Mouse (Mus musculus) megakaryocyte-erythroid progenitor cell, adult 5-6 weeks (primary cell): ENCODE data around the gene Olfr598. TPM values are rescaled to one million over a fixed set of nuclear protein-coding genes. Genes with fewer than 3 reads are reported as not detected.
"Not testable (repeated sequence)": the region's sequence is repeated elsewhere in the genome, so short reads cannot be mapped to it uniquely, and the experiment has no call there.

Experiments used
- ATAC-seq: replicated peaks from 2 replicates; pipeline ENCODE4 v1.8.0; 2016; ENCODE audit warnings: mild to moderate bottlenecking, inconsistent platforms; ENCODE audit not compliant: severe bottlenecking, poor library complexity, low FRiP score, low TSS enrichment
- total RNA-seq, 2 experiments: library from RNA; stranded (forward) in 1 of 2; stranded (reverse) in 1 of 2; fragments of 200-1000, 215-1000 nt in 1 of 2; fragments of >200 nt in 1 of 2; fragmentation: Nextera tagmentation in 1 of 2; gene quantifications; 2 replicates each; pipeline ENCODE4 v1.2.3; 2014 to 2017

Gene Olfr598
- total RNA-seq (2014; fragmentation: Nextera tagmentation) (not detected in 2 replicates), total RNA-seq (2017) (not detected in 2 replicates)

- ATAC-seq = no peak
These were observed at the start of gene Olfr598 for GRCm38 (mm10) chr7:103323268-103323667. Olfr598 (plus strand) TSS chr7:103323568.

- ATAC-seq = not testable (repeated sequence)
These were observed 18.0 kb upstream of the Olfr598 start, which contains the start of gene Olfr596 for GRCm38 (mm10) chr7:103305348-103305747. Olfr596 (plus strand) TSS chr7:103305648.

- ATAC-seq = not testable (repeated sequence)
These were observed 7.4 kb upstream of the Olfr598 start, which contains the start of gene Olfr597 for GRCm38 (mm10) chr7:103316015-103316414. Olfr597 (plus strand) TSS chr7:103316315.

DNA sequence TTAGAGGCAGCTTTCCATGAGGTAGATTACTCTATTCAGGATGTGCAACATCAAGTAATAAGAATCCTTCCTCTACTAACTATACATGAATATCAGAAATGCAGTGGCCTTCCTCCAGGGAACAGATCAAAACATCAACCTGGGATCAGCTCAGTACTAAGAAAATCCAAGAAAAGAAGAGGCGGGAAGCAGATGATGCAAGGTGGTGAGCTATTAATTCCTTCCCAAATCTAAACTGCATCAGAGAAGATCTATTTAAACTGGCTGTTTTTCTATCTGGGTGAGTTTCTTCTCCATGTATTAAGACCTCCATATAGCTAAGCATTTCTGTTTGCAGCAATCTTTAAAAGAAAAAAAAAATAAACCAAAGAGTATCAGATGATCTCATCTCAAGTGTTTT lies 12.2 kb downstream of the Olfr598 start, which contains the start of gene Olfr599:
Olfr599 (plus strand) TSS at position 301 of the 400 bp plus-strand sequence.
- no peak for ATAC-seq

GRCm38 (mm10) chr7:103349569-103349968 lies 26.2 kb downstream of the Olfr598 start, which contains the start of gene Olfr600:
Olfr600 (minus strand) TSS chr7:103349669.
- no peak for ATAC-seq

GRCm38 (mm10) chr7:103362555-103362954 lies 39.2 kb downstream of the Olfr598 start, which contains the start of gene Olfr601:
Olfr601 (minus strand) TSS chr7:103362655.
- ATAC-seq = no peak

Other genes starting within 250 kb of the Olfr598 start
- not detected in 2 replicates for gene Olfr584, start 241.7 kb upstream of the Olfr598 start, total RNA-seq (2014; fragmentation: Nextera tagmentation)
- not detected in 2 replicates for gene Olfr584, start 241.7 kb upstream of the Olfr598 start, total RNA-seq (2017)
- not detected in 2 replicates for gene Olfr585, start 225.8 kb upstream of the Olfr598 start, total RNA-seq (2014; fragmentation: Nextera tagmentation)
- not detected in 2 replicates for gene Olfr585, start 225.8 kb upstream of the Olfr598 start, total RNA-seq (2017)
- not detected in 2 replicates for gene Olfr586, start 197.9 kb upstream of the Olfr598 start, total RNA-seq (2014; fragmentation: Nextera tagmentation)
- not detected in 2 replicates for gene Olfr586, start 197.9 kb upstream of the Olfr598 start, total RNA-seq (2017)
- not detected in 2 replicates for gene Olfr588-ps1, start 182.7 kb upstream of the Olfr598 start, total RNA-seq (2014; fragmentation: Nextera tagmentation)
- gene Olfr588-ps1, start 182.7 kb upstream of the Olfr598 start, total RNA-seq (2017) = not detected in 2 replicates
- gene Olfr589, start 167.2 kb upstream of the Olfr598 start, total RNA-seq (2014; fragmentation: Nextera tagmentation) = not detected in 2 replicates
- gene Olfr589, start 167.2 kb upstream of the Olfr598 start, total RNA-seq (2017) = not detected in 2 replicates
- gene Olfr591, start 145.2 kb upstream of the Olfr598 start, total RNA-seq (2014; fragmentation: Nextera tagmentation) = not detected in 2 replicates
- not detected in 2 replicates for gene Olfr591, start 145.2 kb upstream of the Olfr598 start, total RNA-seq (2017)
- not detected in 2 replicates for gene Olfr592, start 138.8 kb upstream of the Olfr598 start, total RNA-seq (2014; fragmentation: Nextera tagmentation)
- not detected in 2 replicates for gene Olfr592, start 138.8 kb upstream of the Olfr598 start, total RNA-seq (2017)
- not detected in 2 replicates for gene Olfr593, start 111.7 kb upstream of the Olfr598 start, total RNA-seq (2014; fragmentation: Nextera tagmentation)
- not detected in 2 replicates for gene Olfr593, start 111.7 kb upstream of the Olfr598 start, total RNA-seq (2017)
- gene Olfr594, start 106.6 kb upstream of the Olfr598 start, total RNA-seq (2014; fragmentation: Nextera tagmentation) = not detected in 2 replicates
- not detected in 2 replicates for gene Olfr594, start 106.6 kb upstream of the Olfr598 start, total RNA-seq (2017)
- gene Usp17ld, start 71.1 kb upstream of the Olfr598 start, total RNA-seq (2014; fragmentation: Nextera tagmentation) = not detected in 2 replicates
- not detected in 2 replicates for gene Usp17ld, start 71.1 kb upstream of the Olfr598 start, total RNA-seq (2017)
- not detected in 2 replicates for gene Olfr596, start 17.9 kb upstream of the Olfr598 start, total RNA-seq (2014; fragmentation: Nextera tagmentation)
- not detected in 2 replicates for gene Olfr596, start 17.9 kb upstream of the Olfr598 start, total RNA-seq (2017)
- not detected in 2 replicates for gene Olfr597, start 7.3 kb upstream of the Olfr598 start, total RNA-seq (2014; fragmentation: Nextera tagmentation)
- gene Olfr597, start 7.3 kb upstream of the Olfr598 start, total RNA-seq (2017) = not detected in 2 replicates
- not detected in 2 replicates for gene Olfr599, start 12.3 kb downstream of the Olfr598 start, total RNA-seq (2014; fragmentation: Nextera tagmentation)
- not detected in 2 replicates for gene Olfr599, start 12.3 kb downstream of the Olfr598 start, total RNA-seq (2017)
- gene Olfr600, start 26.1 kb downstream of the Olfr598 start, total RNA-seq (2014; fragmentation: Nextera tagmentation) = not detected in 2 replicates
- gene Olfr600, start 26.1 kb downstream of the Olfr598 start, total RNA-seq (2017) = not detected in 2 replicates
- not detected in 2 replicates for gene Olfr601, start 39.1 kb downstream of the Olfr598 start, total RNA-seq (2014; fragmentation: Nextera tagmentation)
- gene Olfr601, start 39.1 kb downstream of the Olfr598 start, total RNA-seq (2017) = not detected in 2 replicates
- gene Olfr603, start 62.6 kb downstream of the Olfr598 start, total RNA-seq (2014; fragmentation: Nextera tagmentation) = not detected in 2 replicates
- gene Olfr603, start 62.6 kb downstream of the Olfr598 start, total RNA-seq (2017) = not detected in 2 replicates
- gene Usp17lc, start 91.5 kb downstream of the Olfr598 start, total RNA-seq (2014; fragmentation: Nextera tagmentation) = not detected in 2 replicates
- gene Usp17lc, start 91.5 kb downstream of the Olfr598 start, total RNA-seq (2017) = not detected in 2 replicates
- not detected in 2 replicates for gene Olfr605, start 121.9 kb downstream of the Olfr598 start, total RNA-seq (2014; fragmentation: Nextera tagmentation)
- not detected in 2 replicates for gene Olfr605, start 121.9 kb downstream of the Olfr598 start, total RNA-seq (2017)
- not detected in 2 replicates for gene Olfr606, start 125.5 kb downstream of the Olfr598 start, total RNA-seq (2014; fragmentation: Nextera tagmentation)
- gene Olfr606, start 125.5 kb downstream of the Olfr598 start, total RNA-seq (2017) = not detected in 2 replicates
- not detected in 2 replicates for gene Olfr607, start 140.6 kb downstream of the Olfr598 start, total RNA-seq (2014; fragmentation: Nextera tagmentation)
- not detected in 2 replicates for gene Olfr607, start 140.6 kb downstream of the Olfr598 start, total RNA-seq (2017)
- not detected in 2 replicates for gene Olfr608, start 146.3 kb downstream of the Olfr598 start, total RNA-seq (2014; fragmentation: Nextera tagmentation)
- gene Olfr608, start 146.3 kb downstream of the Olfr598 start, total RNA-seq (2017) = not detected in 2 replicates
- not detected in 2 replicates for gene Olfr609, start 174.5 kb downstream of the Olfr598 start, total RNA-seq (2014; fragmentation: Nextera tagmentation)
- gene Olfr609, start 174.5 kb downstream of the Olfr598 start, total RNA-seq (2017) = not detected in 2 replicates
- not detected in 2 replicates for gene Olfr610, start 188.6 kb downstream of the Olfr598 start, total RNA-seq (2014; fragmentation: Nextera tagmentation)
- gene Olfr610, start 188.6 kb downstream of the Olfr598 start, total RNA-seq (2017) = not detected in 2 replicates
- gene Olfr611, start 197.3 kb downstream of the Olfr598 start, total RNA-seq (2014; fragmentation: Nextera tagmentation) = not detected in 2 replicates
- gene Olfr611, start 197.3 kb downstream of the Olfr598 start, total RNA-seq (2017) = not detected in 2 replicates
- gene Olfr612, start 219.1 kb downstream of the Olfr598 start, total RNA-seq (2014; fragmentation: Nextera tagmentation) = not detected in 2 replicates
- gene Olfr612, start 219.1 kb downstream of the Olfr598 start, total RNA-seq (2017) = not detected in 2 replicates
- not detected in 2 replicates for gene Olfr613, start 224.5 kb downstream of the Olfr598 start, total RNA-seq (2014; fragmentation: Nextera tagmentation)
- not detected in 2 replicates for gene Olfr613, start 224.5 kb downstream of the Olfr598 start, total RNA-seq (2017)
- not detected in 2 replicates for gene Olfr615, start 232.5 kb downstream of the Olfr598 start, total RNA-seq (2014; fragmentation: Nextera tagmentation)
- gene Olfr615, start 232.5 kb downstream of the Olfr598 start, total RNA-seq (2017) = not detected in 2 replicates
- gene Olfr616, start 245.6 kb downstream of the Olfr598 start, total RNA-seq (2014; fragmentation: Nextera tagmentation) = not detected in 2 replicates
- gene Olfr616, start 245.6 kb downstream of the Olfr598 start, total RNA-seq (2017) = not detected in 2 replicates
- gene Olfr617, start 249.5 kb downstream of the Olfr598 start, total RNA-seq (2014; fragmentation: Nextera tagmentation) = not detected in 2 replicates
- gene Olfr617, start 249.5 kb downstream of the Olfr598 start, total RNA-seq (2017) = not detected in 2 replicates